Mouse (Mus musculus): ENCODE data around the gene Ambra1. TPM values are rescaled to one million over a fixed set of nuclear protein-coding genes. Genes with fewer than 3 reads are reported as not detected.

Ambra1 gene
- polyA plus RNA-seq, 1 experiment = not detected

DNA sequence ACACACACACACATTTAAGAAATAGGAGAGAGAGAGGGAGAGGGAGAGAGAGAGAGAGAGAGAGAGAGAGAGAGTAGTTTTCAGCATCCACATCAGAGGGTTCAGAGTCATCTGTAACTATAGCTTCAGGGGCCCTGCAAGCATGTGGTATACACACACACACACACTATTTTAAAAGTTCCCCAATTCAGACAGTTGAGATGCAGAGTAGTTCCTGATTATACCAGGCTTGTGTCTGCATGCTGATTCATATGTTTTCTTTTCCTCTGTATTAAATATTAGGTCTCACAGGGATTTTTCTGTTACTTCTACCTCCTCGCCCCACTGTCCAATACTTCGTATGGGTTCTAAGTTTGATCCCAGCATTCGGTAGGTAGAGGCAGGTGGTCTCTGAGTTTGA, 2.9 kb upstream of the Ambra1 start:
- no peak for TF ChIP-seq CTCF (IDR thresholded peaks at IDR 0.05; ENCODE audit: insufficient read depth, low read depth, low read length)
- TF ChIP-seq POLR2A (IDR thresholded peaks at IDR 0.05; ENCODE audit: insufficient read depth, low read depth, low read length) = no peak
- Histone ChIP-seq H3K4me3 (ENCODE audit: insufficient read depth, low read depth, low read length) (no peak overlapping the region), H3K27ac (ENCODE audit: insufficient read depth, low read depth, low read length) (no peak overlapping the region), H3K4me1 (ENCODE audit: control insufficient read depth, insufficient read depth, low read length) (no peaks in the 10 kb centered on the region)
- WGBS = 89% methylated on average over 3 of the region's 3 CpGs

DNA sequence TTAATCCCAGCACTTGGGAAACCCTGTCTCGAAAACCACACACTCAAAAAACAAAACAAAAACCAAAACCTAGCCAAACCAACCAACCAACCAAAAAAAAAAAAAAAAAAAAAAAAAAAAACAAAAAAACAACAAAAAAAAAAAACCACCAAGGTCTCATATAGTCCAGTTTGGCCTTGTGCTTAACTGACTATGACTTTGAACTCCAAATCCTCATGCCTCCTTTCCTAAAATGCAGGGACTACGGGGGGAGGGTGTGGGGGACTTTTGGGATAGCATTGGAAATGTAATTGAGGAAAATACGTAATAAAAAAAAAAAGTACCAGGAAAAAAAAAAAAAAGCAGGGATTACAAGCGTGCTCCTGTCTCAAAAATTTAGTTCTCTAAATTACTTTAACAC, 363 bp upstream of the Ambra1 start:
- WGBS = 7% methylated on average over 4 of the region's 4 CpGs

DNA sequence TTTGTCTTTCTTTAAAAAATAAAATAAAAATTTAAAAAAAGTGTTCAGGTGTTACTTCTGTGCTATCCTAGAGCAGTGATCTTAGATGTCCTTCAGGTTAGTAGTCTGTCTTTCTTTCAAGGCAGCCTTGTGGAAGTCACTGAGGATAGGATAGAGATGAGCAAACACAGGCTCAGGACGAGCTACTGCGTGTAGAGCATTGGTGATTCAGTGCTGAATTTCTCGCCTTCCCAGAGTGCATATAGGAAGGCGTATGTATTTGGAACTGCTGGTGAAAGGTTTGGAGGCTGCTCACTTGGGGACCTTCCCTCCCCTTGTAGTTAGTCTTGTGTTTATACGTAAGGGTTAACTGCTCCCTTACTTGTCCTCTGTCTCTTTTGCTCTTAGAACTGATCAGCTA, 5.3 kb downstream of the Ambra1 start:
- Histone ChIP-seq H3K4me3 (ENCODE audit: insufficient read depth, low read depth, low read length) (no peak overlapping the region), H3K27ac (ENCODE audit: insufficient read depth, low read depth, low read length) (no peak overlapping the region), H3K4me1 (ENCODE audit: control insufficient read depth, insufficient read depth, low read length) (no peaks in the 10 kb centered on the region)
- TF ChIP-seq CTCF (IDR thresholded peaks at IDR 0.05; ENCODE audit: insufficient read depth, low read depth, low read length) (no peak), POLR2A (IDR thresholded peaks at IDR 0.05; ENCODE audit: insufficient read depth, low read depth, low read length) (no peak)
- WGBS = 86% methylated on average over 5 of the region's 5 CpGs

More for the DNA sequence above, 363 bp upstream of the Ambra1 start:
- TF ChIP-seq CTCF (IDR thresholded peaks at IDR 0.05; ENCODE audit: insufficient read depth, low read depth, low read length) (no peak), POLR2A (IDR thresholded peaks at IDR 0.05; ENCODE audit: insufficient read depth, low read depth, low read length) (no peak)
- no peak overlapping the region for H3K4me3 ChIP-seq (ENCODE audit: insufficient read depth, low read depth, low read length)
- no peaks in the 10 kb centered on the region for H3K4me1 ChIP-seq (ENCODE audit: control insufficient read depth, insufficient read depth, low read length)
- H3K27ac ChIP-seq (ENCODE audit: insufficient read depth, low read depth, low read length) = no peak overlapping the region

DNA sequence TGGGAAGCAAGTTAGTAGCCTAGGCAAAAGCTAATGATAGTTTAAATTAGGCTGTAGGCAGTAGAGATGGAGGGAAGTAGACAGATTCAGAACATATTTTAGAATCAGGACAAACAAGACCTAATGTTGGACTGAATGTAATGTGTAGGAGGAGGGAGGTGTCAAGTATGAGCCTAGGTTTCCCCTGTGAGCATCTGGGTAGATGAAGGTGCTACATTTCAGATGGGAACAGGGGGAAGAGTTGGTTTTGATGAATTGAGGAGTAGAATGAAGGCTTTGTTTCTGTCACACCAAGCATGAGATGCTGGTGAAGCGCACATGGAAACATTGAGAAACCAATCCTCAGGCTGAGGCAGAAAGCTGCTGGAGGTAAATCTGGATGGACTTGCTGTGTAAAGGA, 9.7 kb downstream of the Ambra1 start:
- 88% methylated on average over 1 of the region's 1 CpGs for WGBS
- Histone ChIP-seq H3K4me1 (ENCODE audit: control insufficient read depth, insufficient read depth, low read length) (no peaks in the 10 kb centered on the region), H3K4me3 (ENCODE audit: insufficient read depth, low read depth, low read length) (no peak overlapping the region), H3K27ac (ENCODE audit: insufficient read depth, low read depth, low read length) (no peak overlapping the region)
- TF ChIP-seq POLR2A (IDR thresholded peaks at IDR 0.05; ENCODE audit: insufficient read depth, low read depth, low read length) (no peak), CTCF (IDR thresholded peaks at IDR 0.05; ENCODE audit: insufficient read depth, low read depth, low read length) (no peak)

DNA sequence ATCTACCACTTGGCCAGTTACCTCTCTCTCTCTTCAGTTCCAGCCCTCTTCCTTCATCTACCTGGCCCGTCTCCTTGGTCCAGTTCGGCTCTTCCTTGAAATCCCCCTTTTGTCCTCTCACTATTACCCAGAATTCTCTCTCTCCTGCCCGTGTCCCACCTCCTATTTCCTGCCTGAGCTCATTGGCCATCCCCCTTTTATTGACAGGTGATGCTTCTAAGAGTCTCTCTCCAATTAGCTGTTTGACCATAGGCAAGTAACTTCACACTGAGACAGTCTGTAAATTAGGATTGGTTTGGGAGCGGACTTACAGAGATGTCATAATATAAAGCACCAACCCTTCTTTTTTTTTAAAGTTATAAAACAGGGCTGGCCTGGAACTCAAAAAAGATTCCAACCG, 14.8 kb downstream of the Ambra1 start:
- 88% methylated on average over 5 of the region's 5 CpGs for whole genome bisulfite sequencing
- Histone ChIP-seq H3K4me1 (ENCODE audit: control insufficient read depth, insufficient read depth, low read length) (no peaks in the 10 kb centered on the region), H3K4me3 (ENCODE audit: insufficient read depth, low read depth, low read length) (no peak overlapping the region), H3K27ac (ENCODE audit: insufficient read depth, low read depth, low read length) (no peak overlapping the region)
- TF ChIP-seq POLR2A (IDR thresholded peaks at IDR 0.05; ENCODE audit: insufficient read depth, low read depth, low read length) (no peak), CTCF (IDR thresholded peaks at IDR 0.05; ENCODE audit: insufficient read depth, low read depth, low read length) (no peak)

DNA sequence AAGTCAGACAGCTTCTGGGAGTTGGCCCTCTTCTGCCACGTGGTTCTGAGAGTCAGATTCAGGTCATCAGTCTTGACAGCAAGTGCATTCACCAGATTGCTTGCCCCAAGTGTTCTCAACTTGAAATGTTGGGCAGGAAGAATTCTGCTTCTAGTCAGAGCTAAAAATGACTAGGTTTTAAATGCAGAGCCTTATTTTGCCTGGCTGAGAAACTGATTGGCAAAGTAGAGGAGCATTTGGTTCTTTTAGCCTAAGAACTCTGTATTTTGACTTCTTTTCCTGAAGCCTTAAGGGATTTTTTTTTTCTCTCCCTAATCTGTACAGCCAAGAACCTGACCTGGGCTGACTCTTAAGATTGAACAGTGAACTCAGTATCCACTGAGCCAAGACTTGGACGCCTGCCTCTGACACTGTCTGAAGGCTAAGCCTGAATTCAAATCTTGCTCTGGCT, 19.9 kb downstream of the Ambra1 start:
- Histone ChIP-seq H3K4me3 (ENCODE audit: insufficient read depth, low read depth, low read length) (no peak overlapping the region), H3K27ac (ENCODE audit: insufficient read depth, low read depth, low read length) (no peak overlapping the region), H3K4me1 (ENCODE audit: control insufficient read depth, insufficient read depth, low read length) (no peaks in the 10 kb centered on the region)
- WGBS = 51% methylated on average over 2 of the region's 2 CpGs
- TF ChIP-seq CTCF (IDR thresholded peaks at IDR 0.05; ENCODE audit: insufficient read depth, low read depth, low read length) (no peak), POLR2A (IDR thresholded peaks at IDR 0.05; ENCODE audit: insufficient read depth, low read depth, low read length) (no peak)

DNA sequence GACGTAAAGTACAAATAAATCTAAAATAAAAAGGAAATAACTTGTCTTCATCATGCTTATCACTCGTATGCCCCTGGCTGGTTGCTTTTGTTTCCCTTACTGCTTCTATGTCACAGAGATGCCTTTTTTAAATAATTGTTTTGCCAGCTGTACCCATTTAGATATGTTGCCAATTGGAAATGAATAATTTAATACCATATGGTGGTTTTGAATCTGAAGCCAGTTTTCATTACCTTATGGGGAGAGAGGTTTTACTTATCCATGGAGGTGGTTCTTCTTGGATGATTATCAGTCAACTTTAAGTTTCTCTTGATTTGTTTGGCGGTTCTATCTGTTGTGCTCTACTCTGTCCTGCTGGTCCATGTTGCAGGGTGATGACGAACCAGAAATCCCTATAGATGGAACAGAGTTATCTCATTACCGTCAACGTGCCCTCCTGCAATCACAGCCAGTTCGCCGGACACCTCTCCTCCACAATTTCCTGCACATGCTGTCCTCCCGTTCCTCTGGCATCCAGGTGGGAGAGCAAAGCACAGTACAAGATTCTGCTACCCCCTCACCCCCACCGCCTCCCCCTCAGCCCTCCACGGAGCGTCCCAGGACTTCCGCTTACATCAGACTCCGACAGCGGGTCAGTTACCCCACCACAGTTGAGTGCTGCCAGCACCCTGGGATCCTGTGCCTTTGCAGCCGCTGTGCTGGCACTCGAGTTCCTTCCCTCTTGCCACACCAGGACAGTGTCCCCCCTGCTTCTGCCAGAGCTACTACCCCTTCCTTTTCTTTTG, 42.2 kb downstream of the Ambra1 start:
- TF ChIP-seq CTCF (IDR thresholded peaks at IDR 0.05; ENCODE audit: insufficient read depth, low read depth, low read length) (no peak), POLR2A (IDR thresholded peaks at IDR 0.05; ENCODE audit: insufficient read depth, low read depth, low read length) (no peak)
- Histone ChIP-seq H3K4me1 (ENCODE audit: control insufficient read depth, insufficient read depth, low read length) (peaks cover 5% of the 10 kb centered on the region; the same call in 1 of the 2 replicates), H3K27ac (ENCODE audit: insufficient read depth, low read depth, low read length) (no peak overlapping the region), H3K4me3 (ENCODE audit: insufficient read depth, low read depth, low read length) (no peak overlapping the region)
- WGBS = 89% methylated on average over 17 of the region's 17 CpGs

DNA sequence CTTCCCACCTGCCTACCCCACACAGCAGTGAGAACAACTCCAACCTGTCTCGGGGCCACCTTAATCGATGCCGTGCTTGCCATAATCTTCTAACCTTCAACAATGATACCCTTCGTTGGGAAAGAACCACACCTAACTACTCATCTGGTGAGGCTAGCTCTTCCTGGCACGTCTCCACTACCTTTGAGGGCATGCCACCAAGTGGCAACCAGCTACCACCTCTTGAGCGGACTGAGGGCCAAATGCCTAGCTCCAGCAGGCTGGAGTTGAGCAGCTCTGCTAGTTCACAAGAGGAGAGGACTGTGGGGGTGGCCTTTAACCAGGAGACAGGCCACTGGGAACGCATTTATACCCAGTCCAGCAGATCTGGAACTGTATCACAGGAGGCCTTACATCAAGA, 43.4 kb downstream of the Ambra1 start:
- Histone ChIP-seq H3K27ac (ENCODE audit: insufficient read depth, low read depth, low read length) (no peak overlapping the region), H3K4me1 (ENCODE audit: control insufficient read depth, insufficient read depth, low read length) (peaks cover 5% of the 10 kb centered on the region; the same call in 1 of the 2 replicates), H3K4me3 (ENCODE audit: insufficient read depth, low read depth, low read length) (no peak overlapping the region)
- WGBS = 92% methylated on average over 7 of the region's 7 CpGs
- TF ChIP-seq POLR2A (IDR thresholded peaks at IDR 0.05; ENCODE audit: insufficient read depth, low read depth, low read length) (no peak), CTCF (IDR thresholded peaks at IDR 0.05; ENCODE audit: insufficient read depth, low read depth, low read length) (no peak)

DNA sequence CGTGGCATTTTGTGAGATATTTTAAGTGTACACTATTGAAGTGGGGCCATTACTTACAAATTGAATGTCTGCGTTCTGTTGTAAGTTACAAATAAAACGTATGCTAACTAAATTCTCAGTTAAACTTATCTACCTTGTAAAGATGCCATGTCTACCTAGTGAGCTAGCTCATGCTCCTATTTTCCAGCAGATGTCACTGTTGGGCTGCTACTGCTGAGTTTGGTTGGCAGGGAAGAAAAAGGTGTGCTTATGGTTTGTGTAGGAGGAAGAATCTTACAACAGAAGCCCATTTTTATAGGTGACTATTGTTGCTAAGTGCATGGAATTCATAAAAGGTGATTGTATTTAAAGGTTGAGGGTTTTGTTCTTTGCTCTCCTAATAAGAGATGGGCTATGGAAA, 49.2 kb downstream of the Ambra1 start:
- WGBS = 64% methylated on average over 3 of the region's 3 CpGs
- Histone ChIP-seq H3K4me1 (ENCODE audit: control insufficient read depth, insufficient read depth, low read length) (no peaks in the 10 kb centered on the region), H3K4me3 (ENCODE audit: insufficient read depth, low read depth, low read length) (no peak overlapping the region), H3K27ac (ENCODE audit: insufficient read depth, low read depth, low read length) (peak overlapping the region; percentile 57; the same call in 1 of the 2 replicates)
- TF ChIP-seq POLR2A (IDR thresholded peaks at IDR 0.05; ENCODE audit: insufficient read depth, low read depth, low read length) = no peak
